Mouse (Mus musculus) telencephalon, adult 2 months (tissue): Measurements from ENCODE around the gene Nkd1.

Source experiments
- DNase-seq: peaks from one replicate; pipeline ENCODE4 v3.0.0-alpha.2; 2011; ENCODE audit warnings: low read depth, low spot score

Gene Nkd1

GRCm38 (mm10) chr8:88572941-88573645 is 51.9 kb downstream of the Nkd1 start:
- DNase-seq = no peak

DNA sequence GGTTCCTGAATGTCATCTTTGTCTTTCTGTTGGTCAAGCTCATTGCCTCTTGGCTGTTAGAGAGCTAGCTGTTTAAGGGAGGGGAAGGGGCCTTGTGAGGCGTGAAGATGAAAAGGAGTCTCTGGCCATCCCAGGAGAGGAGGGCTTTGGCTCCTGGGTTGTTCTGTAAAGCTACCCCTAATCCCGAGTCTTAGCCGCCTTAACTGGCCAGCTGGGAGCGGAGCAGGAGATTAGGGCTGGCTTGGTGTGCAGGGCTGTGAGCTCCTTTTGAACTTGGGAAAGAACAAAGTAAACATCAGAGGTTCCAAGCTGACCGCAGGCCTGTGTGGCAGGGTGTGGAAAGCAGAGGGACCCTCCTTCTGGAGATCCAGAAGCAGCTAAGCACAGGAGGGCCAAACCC is 53.8 kb downstream of the Nkd1 start:
- no peak for DNase-seq

GRCm38 (mm10) chr8:88576351-88577142 is 55.4 kb downstream of the Nkd1 start:
- DNase-seq = no peak

- DNase-seq = no peak
Measured at GRCm38 (mm10) chr8:88577666-88578065, 56.5 kb downstream of the Nkd1 start.

DNA sequence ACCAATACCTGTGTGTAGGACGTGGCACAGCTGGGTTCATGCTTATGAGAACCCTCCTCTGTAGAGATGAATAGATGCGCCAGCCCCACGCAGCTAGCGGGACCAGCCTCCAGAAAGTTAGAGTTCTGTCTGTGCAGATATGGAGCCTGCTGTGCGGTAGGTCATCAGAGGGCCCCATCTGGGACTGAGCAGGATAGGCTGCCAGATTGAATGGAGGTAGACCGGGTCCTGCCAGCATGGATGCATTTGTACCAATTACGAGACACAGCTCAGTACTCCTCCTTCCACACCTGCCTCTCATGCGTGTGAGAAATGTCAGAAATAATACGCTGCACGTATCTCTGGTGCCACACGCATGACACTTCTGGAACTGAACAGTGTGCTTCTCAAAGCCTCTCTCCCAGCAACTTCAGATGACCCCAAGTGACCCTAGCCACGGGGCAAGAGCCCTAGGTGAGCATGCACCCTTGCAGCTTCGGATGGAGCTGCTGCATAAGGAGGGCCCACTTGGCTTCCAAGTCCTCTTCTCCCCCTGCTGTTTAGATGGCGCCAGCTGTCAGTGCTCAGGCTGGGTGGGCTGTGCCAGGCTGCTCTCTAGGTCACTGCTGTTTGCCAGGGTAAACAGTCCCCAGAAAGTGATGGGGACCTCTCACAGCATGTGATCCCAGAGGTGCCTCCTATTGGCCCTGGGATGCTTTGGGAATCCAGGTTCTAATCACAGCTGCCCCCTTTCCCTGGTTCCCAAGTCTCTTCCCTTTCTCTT is 57.4 kb downstream of the Nkd1 start:
- no peak for DNase-seq

GRCm38 (mm10) chr8:88579246-88579645 is 58.1 kb downstream of the Nkd1 start:
- DNase-seq = no peak

GRCm38 (mm10) chr8:88579668-88580330 is 58.6 kb downstream of the Nkd1 start:
- no peak for DNase-seq

DNA sequence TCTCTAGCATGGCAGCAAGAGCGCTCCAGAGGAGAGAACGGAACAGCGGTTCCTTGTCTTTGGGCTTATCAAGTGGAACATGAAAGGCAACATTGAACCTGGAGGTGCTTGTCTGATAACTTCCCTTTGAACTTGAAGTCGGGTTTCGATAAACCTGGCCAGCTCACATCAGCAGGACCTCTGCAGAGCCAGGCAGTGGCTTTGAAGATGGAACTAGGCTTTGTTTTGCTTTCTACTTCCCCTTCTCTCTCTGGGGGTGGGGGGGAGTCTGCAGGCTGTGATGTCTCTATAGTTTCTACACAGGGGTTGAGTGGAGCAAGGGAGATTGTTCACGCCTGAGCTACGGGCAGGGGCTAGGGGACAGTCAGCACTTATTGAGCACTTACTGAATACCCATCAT is 59.6 kb downstream of the Nkd1 start:
- no peak for DNase-seq

GRCm38 (mm10) chr8:88583863-88584262 is 62.7 kb downstream of the Nkd1 start:
- DNase-seq = no peak

GRCm38 (mm10) chr8:88588205-88588889 is 67.2 kb downstream of the Nkd1 start:
- no peak for DNase-seq

- no peak for DNase-seq
Measured at GRCm38 (mm10) chr8:88590226-88590625, 69.1 kb downstream of the Nkd1 start.

DNA sequence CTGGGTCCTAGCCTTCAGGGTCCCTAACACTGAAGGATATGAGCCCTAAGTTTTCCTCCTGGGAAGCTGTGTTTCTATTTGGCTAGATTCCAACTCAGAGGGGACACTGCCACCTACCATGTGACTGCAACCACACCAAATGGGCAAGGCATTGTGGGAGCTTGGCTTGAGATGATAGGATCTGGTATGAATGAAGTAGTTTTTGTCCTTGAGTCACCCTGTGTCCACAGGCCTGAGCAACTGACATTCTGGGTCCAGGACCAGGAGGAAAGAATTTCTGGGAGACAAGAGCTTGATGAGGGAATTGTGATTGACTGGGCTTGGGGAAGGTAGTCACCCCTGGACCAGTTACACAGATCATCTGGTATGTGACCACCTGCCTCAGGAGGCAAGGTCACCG is 72.8 kb downstream of the Nkd1 start:
- DNase-seq = no peak

DNA sequence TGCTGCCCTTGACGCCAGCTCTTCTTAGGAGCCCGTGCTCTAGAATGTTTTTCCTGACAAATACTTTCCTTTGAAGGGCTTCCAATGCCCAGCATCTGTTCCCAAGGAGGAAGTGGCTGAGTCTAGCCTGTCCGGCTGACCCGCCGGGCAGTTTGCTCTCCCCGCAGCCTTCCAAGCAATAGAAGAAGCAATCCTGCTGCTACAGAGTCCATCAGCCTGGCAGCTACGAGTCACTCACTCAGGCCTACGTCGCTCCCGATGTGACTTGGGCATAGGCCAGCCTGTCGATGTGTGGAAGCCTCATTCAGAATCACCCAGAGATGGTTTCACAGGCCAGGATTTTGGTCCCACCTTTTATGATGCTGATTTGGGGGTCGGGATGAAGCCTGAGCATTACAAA is 74.9 kb downstream of the Nkd1 start:
- DNase-seq = no peak

- no peak for DNase-seq
Measured at GRCm38 (mm10) chr8:88598578-88598977, 77.4 kb downstream of the Nkd1 start.

DNA sequence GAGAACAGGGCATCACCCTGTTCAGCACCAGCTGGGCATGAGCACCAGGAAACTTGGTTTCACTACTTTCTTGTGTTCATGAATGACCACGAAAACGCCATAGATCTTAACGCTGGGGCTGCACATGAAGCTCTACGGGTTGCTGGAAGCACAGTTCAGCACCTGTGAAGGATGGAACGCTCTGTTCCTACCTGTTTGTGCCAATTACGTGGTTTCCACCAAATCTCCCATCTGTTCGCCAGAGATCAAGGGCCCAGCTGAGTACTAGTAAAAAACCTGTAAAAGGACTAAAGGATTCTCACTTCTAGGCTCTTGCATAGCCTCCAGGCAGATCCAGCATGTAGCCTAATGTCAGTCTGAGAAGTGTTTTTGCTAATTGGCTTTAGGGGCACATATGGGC is 78.3 kb downstream of the Nkd1 start:
- DNase-seq = no peak

DNA sequence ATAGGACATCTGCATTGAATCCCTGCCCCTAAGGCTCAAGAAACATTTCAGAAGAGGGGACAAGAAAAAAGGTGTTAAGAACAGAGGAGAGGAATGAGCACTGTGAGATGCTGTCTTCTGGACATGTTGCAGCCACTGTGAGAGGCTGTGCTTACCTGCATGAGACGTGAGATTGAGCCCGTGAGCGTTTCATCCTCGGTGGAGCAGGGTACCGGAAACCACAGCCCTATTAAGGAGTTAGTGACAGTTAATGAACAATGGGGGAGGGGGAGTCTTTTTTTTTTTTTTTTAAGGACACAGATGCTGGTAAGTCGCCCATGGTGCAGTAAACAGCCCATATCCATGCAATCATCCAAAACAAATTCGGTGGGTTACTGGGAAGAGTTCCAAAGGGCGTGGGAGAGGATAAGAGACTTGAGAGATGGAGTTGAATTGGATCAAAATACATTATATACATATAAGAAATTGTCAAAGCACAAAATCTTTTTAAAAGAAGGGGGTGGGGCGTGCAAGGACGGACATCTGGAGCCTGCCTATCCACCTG is 82.4 kb downstream of the Nkd1 start:
- no peak for DNase-seq

DNA sequence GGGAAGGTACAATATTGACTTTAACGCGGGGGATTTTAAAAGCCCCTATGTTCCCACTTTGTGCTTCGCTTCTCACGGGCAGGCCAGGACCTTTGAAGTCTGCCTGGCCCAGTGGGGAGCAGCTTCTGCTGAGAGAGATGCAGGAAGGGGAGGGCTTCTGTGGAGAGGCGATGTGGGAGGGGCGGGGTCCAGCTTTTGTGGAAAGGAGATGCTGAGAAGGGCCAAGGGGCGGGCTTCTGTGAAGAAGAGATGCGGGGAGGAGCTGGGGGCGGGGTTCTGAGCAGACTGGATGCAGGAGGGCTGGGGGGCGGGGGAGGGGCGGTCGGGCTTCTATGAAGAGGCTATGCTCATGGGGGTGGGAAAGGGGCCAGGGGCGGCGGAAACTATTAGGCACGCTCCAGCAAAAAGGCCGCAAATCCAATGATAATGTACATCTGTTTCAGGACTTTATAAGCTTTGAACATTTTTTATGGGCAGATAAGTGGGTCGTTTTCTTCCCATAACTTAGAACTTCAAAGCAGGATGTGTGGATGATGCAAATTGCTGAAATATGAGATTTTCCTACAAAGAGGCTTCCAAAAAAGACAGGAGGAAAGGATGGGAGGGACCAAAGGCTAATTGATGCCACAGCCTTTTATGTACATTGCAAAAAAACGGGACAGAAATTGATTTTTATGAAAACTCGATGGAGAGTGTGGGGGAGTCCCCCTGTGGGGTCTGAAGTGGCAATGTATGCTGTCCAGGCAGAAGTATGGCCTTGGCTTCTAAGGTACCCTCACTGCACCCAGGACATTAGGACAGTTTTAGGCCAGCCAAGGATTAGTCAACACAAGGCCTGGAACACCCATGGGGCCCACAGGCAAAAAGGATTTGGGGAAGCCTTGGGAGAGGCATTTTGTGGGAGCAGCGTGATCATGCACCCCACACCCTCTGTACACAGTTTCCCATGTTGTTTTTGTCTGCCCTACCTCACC is 83.2 kb downstream of the Nkd1 start:
- DNase-seq = no peak

DNA sequence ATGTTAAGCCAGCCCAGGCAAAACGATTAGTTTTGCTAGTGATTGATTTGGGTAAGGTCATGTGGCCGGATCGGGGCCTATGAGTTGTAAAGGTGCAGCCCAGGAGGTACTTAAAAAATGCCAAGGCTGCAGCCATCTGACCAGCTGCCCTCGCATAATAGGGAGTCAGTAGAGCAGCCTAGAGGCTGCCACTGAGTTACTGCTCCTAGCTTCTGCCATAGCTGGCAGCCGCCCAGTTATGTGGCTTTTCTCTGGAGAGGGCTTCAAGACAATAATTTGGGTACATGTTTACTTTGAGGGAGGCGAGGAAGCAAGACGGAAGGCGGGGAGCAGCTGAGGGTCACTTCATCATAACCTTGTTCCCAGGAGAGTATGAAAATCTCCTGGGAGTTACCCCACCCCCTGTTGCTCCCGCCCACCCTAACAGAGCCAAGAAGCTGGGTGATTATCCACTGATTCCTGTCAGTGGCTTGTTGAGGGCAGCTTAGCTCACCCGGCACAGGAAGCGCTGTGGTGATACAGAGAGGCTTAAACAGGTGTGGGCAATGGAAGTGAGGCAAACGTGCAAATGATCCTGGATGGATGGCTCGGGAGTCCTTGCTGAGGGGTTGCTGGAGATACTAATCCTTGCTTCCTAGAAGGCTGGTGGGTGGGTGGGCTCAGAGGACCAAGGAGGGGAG is 84.3 kb downstream of the Nkd1 start:
- no peak for DNase-seq

DNA sequence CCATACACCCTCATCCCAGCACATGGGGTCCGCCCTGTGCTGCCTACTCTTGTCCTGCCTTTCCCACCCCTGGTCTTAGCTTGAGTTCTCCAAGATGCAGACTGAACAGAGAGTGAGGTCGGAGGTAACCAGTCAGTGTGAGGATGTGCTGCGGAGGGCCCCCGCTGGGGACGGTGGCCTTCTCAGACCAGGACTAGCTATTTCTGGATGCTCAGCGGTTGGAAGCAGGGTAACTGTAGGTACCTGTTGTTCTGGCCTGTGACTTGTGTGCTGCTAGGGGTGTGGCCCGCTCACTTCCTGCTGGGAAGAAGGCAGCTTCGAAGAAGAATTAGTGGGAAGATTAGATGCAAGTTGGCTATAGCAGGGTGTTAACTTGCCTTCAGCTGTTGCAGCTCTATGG is 87.9 kb downstream of the Nkd1 start:
- DNase-seq = no peak
